Mouse (Mus musculus) erythroblast, embryonic 14.5 days (primary cell): Measurements from ENCODE around the gene Csnk1g1.

Experiments used
- GATA1 ChIP-seq: IDR thresholded peaks from 2 replicates; pipeline ENCODE4 v1.6.1; 2012; ENCODE audit warnings: low read length, inconsistent platforms, mixed read lengths
- TAL1 ChIP-seq: IDR thresholded peaks from 3 replicates; pipeline ENCODE4 v1.6.1; 2012; ENCODE audit warnings: low read length, inconsistent platforms, mixed read lengths

- TF ChIP-seq TAL1 (no peak), GATA1 (no peak)
Measured at GRCm38 (mm10) chr9:65973206-65973605, 64.5 kb downstream of the Csnk1g1 start.
